Mouse (Mus musculus): ENCODE results near the gene Clcc1. TPM values are rescaled to one million over a fixed set of nuclear protein-coding genes. Genes with fewer than 3 reads are reported as not detected.

Clcc1 gene
- 31.9 to 37.1 TPM (median 34.7 TPM) in 4 replicates for total RNA-seq (2023; ENCODE audit: inconsistent age)

GRCm38 (mm10) chr3:108653710-108654379 lies at the start of gene Clcc1:
Gene Clcc1, plus strand, starts transcription at chr3:108653913.

GRCm38 (mm10) chr3:108722036-108722872 lies 68.5 kb downstream of the Clcc1 start, which contains the start of gene Gpsm2:
Gene Gpsm2, minus strand, starts transcription at chr3:108722309.

Other genes starting within 250 kb of the Clcc1 start
- gene Celsr2, start 238.4 kb upstream of the Clcc1 start, total RNA-seq (2023; ENCODE audit: inconsistent age) = 3.3 to 6.2 TPM (median 4.9 TPM) in 4 replicates
- gene Sars, start 208.7 kb upstream of the Clcc1 start, total RNA-seq (2023; ENCODE audit: inconsistent age) = 118 to 128 TPM (median 127 TPM) in 4 replicates
- gene 1700013F07Rik, start 119.8 kb upstream of the Clcc1 start, total RNA-seq (2023; ENCODE audit: inconsistent age) = not detected in 4 replicates
- 0.16 TPM in 1 of 4 replicates, not detected in the others for gene 5330417C22Rik, start 117.4 kb upstream of the Clcc1 start, total RNA-seq (2023; ENCODE audit: inconsistent age)
- gene Tmem167b, start 91.4 kb upstream of the Clcc1 start, total RNA-seq (2023; ENCODE audit: inconsistent age) = 41.7 to 42.7 TPM (median 42.1 TPM) in 4 replicates
- 30.3 to 40.4 TPM (median 31.9 TPM) in 4 replicates for gene Taf13, start 82.2 kb upstream of the Clcc1 start, total RNA-seq (2023; ENCODE audit: inconsistent age)
- gene Wdr47, start 62.6 kb upstream of the Clcc1 start, total RNA-seq (2023; ENCODE audit: inconsistent age) = 16.9 to 29.3 TPM (median 24.5 TPM) in 4 replicates
- gene Gpsm2, start 68.4 kb downstream of the Clcc1 start, total RNA-seq (2023; ENCODE audit: inconsistent age) = 0.27 to 2.0 TPM in 2 of 4 replicates, not detected in the others
- not detected in 4 replicates for gene Aknad1, start 85.7 kb downstream of the Clcc1 start, total RNA-seq (2023; ENCODE audit: inconsistent age)
- gene Stxbp3, start 186.6 kb downstream of the Clcc1 start, total RNA-seq (2023; ENCODE audit: inconsistent age) = 65.6 to 82.9 TPM (median 74.6 TPM) in 4 replicates
- 0.93 to 2.3 TPM (median 1.5 TPM) in 4 replicates for gene Fndc7, start 236.1 kb downstream of the Clcc1 start, total RNA-seq (2023; ENCODE audit: inconsistent age)